Comparison of ENCODE assay signal across 14 mouse cellular contexts in genomic region chr12:40584526-40585289, GRCm38 (mm10).
A peak's percentile ranks its signal among the peaks of the same experiment; 100 is the strongest.
DNase-seq lines count a peak whose midpoint lies in the region; ATAC-seq and TF ChIP-seq lines count a peak whose summit lies in the region.
"Had no signal": no experiment of that assay in that cellular context is flagged by ENCODE, and none has a peak within 500 bp of the region (broad histone marks: within the 10 kb centered on the region; RNA-seq: fewer than 3 reads in every experiment).

No protein-coding gene starts in this region.

- intact Hi-C loops in heart, postnatal 25 days (cut with DNase I), result no loop called here

- no peak for ATAC-seq in heart, postnatal 0 days (ENCODE audit: insufficient read depth, low read depth)
- ATAC-seq in Patski, result peak; percentile 63
- ATAC-seq: CD4-positive, CD25-positive, alpha-beta regulatory T cell, adult 4 months; forebrain, embryonic 15.5 days; midbrain, embryonic 16.5 days had no signal

- no peaks in the 10 kb centered on the region for H3K36me3 ChIP-seq in heart, postnatal 0 days (replicated peaks; ENCODE audit: control insufficient read depth, insufficient read depth, low read length)
- H3K36me3 ChIP-seq: forebrain, embryonic 15.5 days; limb, embryonic 15.5 days; neural tube, embryonic 15.5 days had no signal

- WGBS in heart, postnatal 0 days, result 59% methylated on average over 7 of the region's 7 CpGs

- no peak overlapping the region for H3K4me3 ChIP-seq in heart, postnatal 0 days (ENCODE audit: low read depth, low read length)
- H3K4me3 ChIP-seq in embryonic fibroblast, embryonic 13.5 days (ENCODE audit: insufficient read depth, low read length), result no peak overlapping the region
- H3K4me3 ChIP-seq: forebrain, embryonic 15.5 days; limb, embryonic 15.5 days; neural tube, embryonic 15.5 days had no signal

- TF ChIP-seq POLR2A in embryonic fibroblast, embryonic 13.5 days (IDR thresholded peaks at IDR 0.05; ENCODE audit: low read depth, low read length), result no peak

- in situ Hi-C loops in Patski (cut with MboI; ENCODE audit: low pct_unique_long_range_greater_than_20kb), result no loop called here

- no peaks in the 10 kb centered on the region for H3K9me3 ChIP-seq in heart, postnatal 0 days (replicated peaks; ENCODE audit: control insufficient read depth, low read length)
- H3K9me3 ChIP-seq: forebrain, embryonic 15.5 days; limb, embryonic 15.5 days; neural tube, embryonic 15.5 days had no signal

- CTCF ChIA-PET in Patski (lab: Charles Lee), result interaction anchor here (0.9 kb wide), 1 partner anchor 26 kb away, joined by 3 read pairs; no protein-coding TSS in a partner anchor

- H3K4me1 ChIP-seq in heart, postnatal 0 days (ENCODE audit: control insufficient read depth, insufficient read depth), result peaks cover 12% of the 10 kb centered on the region; the same call in 1 of the 2 replicates
- H3K4me1 ChIP-seq in embryonic fibroblast, embryonic 13.5 days (ENCODE audit: control insufficient read depth, insufficient read depth, low read length), result peaks cover 13% of the 10 kb centered on the region
- H3K4me1 ChIP-seq: forebrain, embryonic 15.5 days; limb, embryonic 15.5 days; neural tube, embryonic 15.5 days had no signal

- no peak overlapping the region for H3K4me2 ChIP-seq in heart, postnatal 0 days (ENCODE audit: low read depth, low read length)
- H3K4me2 ChIP-seq: forebrain, embryonic 15.5 days; limb, embryonic 15.5 days; neural tube, embryonic 15.5 days had no signal

- no peak overlapping the region for H3K9ac ChIP-seq in heart, postnatal 0 days (replicated peaks; ENCODE audit: low read depth, low read length)
- H3K9ac ChIP-seq: forebrain, embryonic 15.5 days; limb, embryonic 15.5 days; neural tube, embryonic 15.5 days had no signal

- H3K27me3 ChIP-seq in heart, postnatal 0 days (ENCODE audit: control insufficient read depth, insufficient read depth, low read length), result no peaks in the 10 kb centered on the region
- H3K27me3 ChIP-seq in Patski, result no peaks in the 10 kb centered on the region
- H3K27me3 ChIP-seq: forebrain, embryonic 15.5 days; limb, embryonic 15.5 days; neural tube, embryonic 15.5 days had no signal

- TF ChIP-seq CTCF in heart, postnatal 0 days (IDR thresholded peaks at IDR 0.05; ENCODE audit: low read depth), result no peak
- TF ChIP-seq CTCF in Patski (IDR thresholded peaks at IDR 0.05), result peak; percentile 18
- no peak for TF ChIP-seq CTCF in embryonic fibroblast, embryonic 13.5 days (IDR thresholded peaks at IDR 0.05; ENCODE audit: borderline replicate concordance, insufficient read depth, low read length)

- no peak for TF ChIP-seq EP300 in heart, postnatal 0 days (IDR thresholded peaks at IDR 0.05; ENCODE audit: low read depth)

- POLR2A ChIA-PET in Patski (lab: Charles Lee), result no interaction called here

- peak overlapping the region; percentile 43; the same call in 1 of the 2 replicates for H3K27ac ChIP-seq in heart, postnatal 0 days (ENCODE audit: low read depth)
- peak overlapping the region; percentile 91 for H3K27ac ChIP-seq in embryonic fibroblast, embryonic 13.5 days (ENCODE audit: insufficient read depth, low read length)
- H3K27ac ChIP-seq: forebrain, embryonic 15.5 days; limb, embryonic 15.5 days; neural tube, embryonic 15.5 days had no signal

- DNase-seq in heart, postnatal 0 days (ENCODE audit: low spot score), result no peak
- DNase-seq in heart, postnatal 25 days (ENCODE audit: low spot score), result no peak
- DNase-seq in 3T3-L1 (ENCODE audit: low read depth, low spot score) (peak; percentile 76), Patski (ENCODE audit: low read depth, low spot score) (no peak)
- DNase-seq in ovary, adult 18-20 months (ENCODE audit: low spot score), result no peak
- DNase-seq in thymus, adult 18-20 months, result no peak
- DNase-seq: cerebellum, postnatal 36 days; gastrocnemius, postnatal 36 days had no signal
